Mouse (Mus musculus) cerebellum, postnatal 25 days (tissue): ENCODE results near the gene Gm20509.
"Not testable (repeated sequence)": the region's sequence is repeated elsewhere in the genome, so short reads cannot be mapped to it uniquely, and the experiment has no call there.

Experiments
- DNase-seq, 2 experiments: peaks; one replicate each; pipeline ENCODE4 v3.0.0; 2021; ENCODE audit warnings: mixed read lengths in 2 of 2

Gene Gm20509

GRCm38 (mm10) chr9:73103159-73103879 lies 1.0 kb downstream of the Gm20509 start:
- peak; percentile 62 to 70 for DNase-seq

DNA sequence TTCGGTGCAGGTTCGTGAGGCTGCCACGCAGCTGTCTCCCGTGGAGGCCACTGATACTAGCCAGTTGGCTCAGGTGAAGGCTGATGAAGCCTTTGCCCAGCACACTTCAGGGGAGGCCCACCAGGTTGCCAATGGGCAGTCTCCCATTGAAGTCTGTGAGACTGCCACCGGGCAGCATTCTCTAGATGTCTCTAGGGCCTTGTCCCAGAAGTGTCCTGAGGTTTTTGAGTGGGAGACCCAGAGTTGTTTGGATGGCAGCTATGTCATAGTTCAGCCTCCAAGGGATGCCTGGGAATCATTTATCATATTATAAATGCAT lies 1.6 kb downstream of the Gm20509 start:
- no peak for DNase-seq

DNA sequence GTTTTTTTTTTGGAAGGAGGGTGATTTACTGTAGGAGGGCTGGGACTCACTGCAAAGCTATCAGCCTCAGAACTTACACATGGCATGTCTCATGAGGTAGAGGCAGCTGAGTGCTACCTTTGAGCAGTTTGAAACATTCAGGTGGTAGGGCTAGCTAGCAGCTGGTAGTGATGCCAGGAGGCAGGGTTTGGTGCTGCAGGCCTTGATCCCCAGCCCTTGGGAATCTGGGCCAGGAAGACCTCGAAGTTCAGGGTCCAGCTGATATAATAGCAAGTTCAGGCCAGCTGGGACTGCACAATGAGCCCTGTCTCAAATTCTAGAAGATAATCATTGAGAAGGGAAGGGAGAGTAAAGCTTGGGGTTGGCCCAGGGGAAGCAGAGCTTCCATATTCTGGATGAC lies 2.9 kb downstream of the Gm20509 start:
- DNase-seq, result no peak

GRCm38 (mm10) chr9:73105771-73106170 lies 3.5 kb downstream of the Gm20509 start:
- DNase-seq, result no peak

DNA sequence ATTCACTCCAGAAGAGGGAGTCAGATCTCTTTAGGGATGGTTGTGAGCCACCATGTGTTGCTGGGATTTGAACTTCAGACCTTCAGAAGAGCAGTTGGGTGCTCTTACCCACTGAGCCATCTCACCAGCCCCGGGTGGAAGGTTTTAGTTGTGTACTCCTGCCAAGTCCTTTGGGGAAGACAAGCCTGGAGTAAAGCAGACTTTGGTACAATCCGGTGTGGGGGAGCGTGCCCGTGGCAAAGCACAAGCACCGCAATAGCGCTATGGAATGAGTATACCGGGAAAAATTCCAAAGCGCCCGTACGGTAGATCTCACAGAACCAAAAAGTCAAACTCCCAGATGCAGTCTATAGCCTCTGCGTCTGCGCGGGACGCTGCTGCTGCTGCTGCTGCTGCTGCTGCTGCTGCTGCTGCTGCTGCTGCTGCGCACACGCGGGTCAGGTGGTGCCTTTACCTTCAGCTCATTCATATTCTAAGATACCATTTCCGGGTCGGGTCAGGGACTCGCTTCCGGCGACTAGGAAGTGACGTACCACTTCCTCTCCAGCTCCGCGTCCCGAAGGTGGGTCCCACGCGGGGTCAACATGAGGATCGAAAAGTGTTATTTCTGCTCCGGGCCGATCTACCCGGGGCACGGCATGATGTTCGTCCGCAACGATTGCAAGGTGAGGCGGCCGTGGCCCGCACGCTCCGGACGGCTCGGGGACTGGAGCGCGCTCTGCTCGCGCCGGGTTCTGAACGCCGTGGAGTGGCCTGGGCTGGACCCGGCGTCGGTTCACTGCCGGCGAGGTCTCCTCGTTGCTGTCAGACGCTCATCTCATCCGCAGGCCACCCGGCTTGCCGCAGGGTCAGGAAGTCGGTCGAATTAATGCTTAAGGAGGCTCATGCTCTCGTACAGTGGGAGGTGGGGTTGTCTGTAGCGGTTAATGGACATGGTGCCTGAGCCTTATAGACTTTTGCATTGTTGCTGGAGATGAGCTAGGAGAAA lies 10.9 kb downstream of the Gm20509 start, which contains the start of gene Rsl24d1:
Gene Rsl24d1 (plus strand): TSS at position 508 of the 988 bp plus-strand sequence.
- DNase-seq, result peak; percentile 89 to 91

DNA sequence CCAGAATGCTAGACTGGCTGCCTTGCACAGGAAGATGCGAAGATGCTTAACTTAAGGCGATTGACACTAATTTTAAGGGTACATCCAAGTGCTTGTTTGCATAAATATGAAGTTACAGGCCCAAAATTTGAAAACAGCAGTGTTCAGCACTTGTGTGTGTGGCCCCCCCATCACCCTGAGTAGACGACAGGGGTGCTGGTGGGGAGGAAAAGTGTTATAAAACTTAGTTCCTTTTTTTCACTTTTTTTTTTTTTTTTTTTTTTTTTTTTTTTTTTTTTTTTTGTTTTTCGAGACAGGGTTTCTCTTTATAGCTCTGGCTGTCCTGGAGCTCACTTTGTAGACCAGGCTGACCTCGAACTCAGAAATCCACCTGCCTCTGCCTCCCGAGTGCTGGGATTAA lies 14.4 kb downstream of the Gm20509 start:
- DNase-seq, result not testable (repeated sequence)

GRCm38 (mm10) chr9:73118012-73118411 lies 15.7 kb downstream of the Gm20509 start:
- no peak for DNase-seq

DNA sequence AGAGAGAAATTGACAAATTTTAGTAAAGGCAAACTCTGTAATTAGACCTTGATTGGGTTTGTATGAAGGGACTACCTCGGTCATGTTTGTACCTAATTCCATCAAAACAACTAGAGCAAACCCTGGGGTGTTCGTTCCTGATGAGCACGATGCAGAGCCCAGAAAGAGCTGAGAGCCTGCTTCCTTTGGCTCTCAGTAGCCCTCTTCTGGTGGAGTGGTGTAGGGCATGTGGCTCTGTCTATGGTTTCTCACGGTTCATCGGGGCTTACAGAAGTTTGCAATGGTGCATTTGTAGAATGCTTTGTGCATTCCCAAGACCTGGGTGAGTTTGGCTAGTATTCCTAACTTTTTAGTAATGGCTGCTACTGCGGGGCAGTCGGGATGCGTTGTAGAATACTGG lies 19.5 kb downstream of the Gm20509 start:
- peak; percentile 23 to 51 for DNase-seq

- no peak for DNase-seq
Observed at GRCm38 (mm10) chr9:73125043-73125570, 22.8 kb downstream of the Gm20509 start.

- DNase-seq, result no peak
Observed at GRCm38 (mm10) chr9:73127457-73127856, 25.2 kb downstream of the Gm20509 start.

GRCm38 (mm10) chr9:73129875-73130274 lies 27.6 kb downstream of the Gm20509 start:
- no peak for DNase-seq

DNA sequence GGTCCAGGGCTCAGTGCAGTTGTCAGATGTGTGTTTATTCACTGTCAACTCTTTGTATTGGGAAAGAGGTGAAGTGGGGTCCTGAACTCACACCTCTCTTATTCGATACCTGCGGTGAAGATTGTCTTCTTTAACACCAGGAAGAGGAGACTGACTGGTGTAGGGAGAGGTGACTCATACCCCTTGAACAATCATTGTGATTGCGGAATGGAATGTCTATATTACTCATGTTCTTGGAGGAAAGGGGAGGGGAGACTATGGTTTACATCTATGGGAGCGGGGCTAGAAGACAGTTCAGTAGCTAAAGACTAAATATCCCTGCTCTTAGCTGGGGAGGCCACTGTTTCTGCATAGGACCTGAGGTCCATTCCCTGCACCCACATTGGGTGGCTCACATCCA lies 28.3 kb downstream of the Gm20509 start:
- DNase-seq, result no peak

- DNase-seq, result no peak
Observed at GRCm38 (mm10) chr9:73137341-73137886, 35.1 kb downstream of the Gm20509 start.

DNA sequence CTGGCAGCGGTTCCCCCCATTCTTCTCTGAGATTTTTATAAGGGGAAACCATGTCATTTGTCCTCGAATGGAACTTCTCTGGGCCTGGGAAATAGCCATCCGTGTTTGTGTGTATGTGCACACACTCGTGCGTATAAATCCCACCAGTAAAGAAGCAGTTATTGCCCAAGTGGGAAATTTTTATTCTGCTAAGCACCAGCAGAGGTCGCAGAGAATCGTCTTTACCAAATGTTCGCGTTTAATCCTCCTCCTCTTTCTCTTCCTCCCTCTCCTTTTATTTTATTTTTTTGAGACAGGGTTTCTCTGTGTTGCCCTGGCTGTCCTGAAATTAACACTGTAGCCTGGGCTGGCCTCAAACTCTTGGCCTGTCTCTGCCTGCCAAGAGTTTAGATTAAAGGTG lies 52.1 kb downstream of the Gm20509 start:
- no peak for DNase-seq

DNA sequence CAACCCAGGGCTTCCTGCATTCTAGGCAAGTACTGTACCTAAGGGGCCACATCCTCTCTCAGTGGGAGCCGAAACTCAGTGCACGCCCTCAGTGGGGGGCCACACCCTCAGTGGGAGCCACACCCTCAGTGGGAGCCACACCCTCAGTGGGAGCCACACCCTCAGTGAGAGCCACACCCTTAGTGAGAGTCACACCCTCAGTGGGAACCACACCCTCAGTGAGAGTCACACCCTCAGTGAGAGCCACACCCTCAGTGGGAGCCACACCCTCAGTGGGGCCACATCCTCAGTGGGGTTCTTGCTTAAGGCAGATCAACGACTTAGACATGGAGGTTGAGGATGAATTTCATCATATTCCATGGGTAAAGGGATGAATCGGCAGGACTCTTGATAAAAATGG lies 55.7 kb downstream of the Gm20509 start:
- no peak for DNase-seq

DNA sequence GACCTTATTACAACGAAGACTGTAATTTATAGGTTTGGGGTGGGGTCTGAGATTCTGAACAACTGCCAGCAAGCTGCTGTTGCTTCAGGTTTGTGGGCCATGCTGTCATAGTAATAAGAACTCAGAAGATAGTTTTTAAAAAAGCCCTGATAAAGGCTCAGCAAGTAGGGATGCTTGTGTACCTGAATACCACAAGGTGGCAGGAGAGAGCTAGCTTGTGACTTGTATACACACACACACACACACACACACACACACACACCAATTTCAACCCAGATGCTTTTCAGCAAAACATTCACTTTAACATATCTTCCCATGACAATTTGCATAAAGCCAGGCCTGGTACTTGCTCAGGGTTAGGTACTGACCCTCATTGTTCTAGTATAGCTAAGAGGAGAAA lies 57.0 kb downstream of the Gm20509 start:
- DNase-seq, result peak in 1 of 2 experiments; percentile 62

DNA sequence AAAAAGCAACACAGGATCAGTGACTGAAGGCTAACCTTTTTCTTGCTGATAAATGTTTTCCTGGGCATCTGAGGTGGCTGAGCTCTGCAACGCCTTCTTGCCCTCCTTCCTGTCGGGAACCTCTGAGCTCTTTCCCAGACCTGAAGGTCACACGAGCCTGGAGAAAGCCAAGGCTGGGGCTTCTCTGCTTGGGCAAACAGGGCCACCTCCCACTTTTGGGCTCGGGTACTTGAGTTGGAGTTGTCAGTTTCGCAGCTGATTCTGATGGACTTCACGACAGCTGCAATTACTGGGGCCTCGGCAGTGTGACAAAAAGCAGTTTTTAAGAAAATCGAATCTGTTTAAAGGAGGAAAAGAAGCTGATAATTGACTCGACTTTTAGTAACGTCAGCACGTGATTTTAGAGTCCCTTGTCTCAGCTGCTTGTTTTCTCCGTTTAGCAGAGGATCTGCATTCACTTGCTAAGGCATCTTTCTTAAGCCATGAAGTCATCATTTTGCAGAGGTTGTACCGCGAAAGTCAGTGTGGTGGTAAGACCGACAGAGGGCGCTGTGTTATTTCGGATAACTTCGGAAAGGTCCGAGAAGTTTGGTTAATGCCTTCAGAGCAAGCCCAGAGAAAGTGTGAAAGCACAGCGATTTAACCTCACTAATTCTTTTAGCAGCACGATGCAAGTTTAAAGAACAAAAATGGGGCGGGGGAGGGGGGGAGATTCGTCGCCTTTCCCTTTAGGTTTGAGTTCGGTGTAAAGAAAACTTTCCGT lies 60.5 kb downstream of the Gm20509 start:
- DNase-seq, result peak; percentile 89 to 92

GRCm38 (mm10) chr9:73165631-73166030 lies 63.4 kb downstream of the Gm20509 start:
- peak; percentile 55 to 60 for DNase-seq
